ENCODE assay signal across 23 mouse cellular contexts in the genomic region with DNA sequence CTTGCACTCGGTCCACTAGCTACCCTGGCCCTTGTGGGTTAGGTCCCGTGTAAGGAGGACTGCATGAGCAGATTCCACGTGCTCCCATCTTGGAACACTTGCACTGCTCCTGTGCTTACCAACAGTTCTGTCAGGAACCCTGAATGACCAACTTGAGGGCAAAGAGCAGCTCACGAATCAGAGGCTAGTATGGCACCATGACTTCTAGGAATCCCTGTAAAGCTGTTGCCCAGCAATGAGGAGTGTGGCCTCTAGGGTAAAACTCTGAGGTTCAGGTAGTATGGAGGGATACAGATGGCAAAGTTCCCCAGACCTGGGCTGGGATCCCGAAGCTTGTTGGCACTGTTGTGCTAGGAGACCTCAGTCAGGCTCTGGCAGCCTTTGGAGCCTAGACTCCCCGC. TPM values are rescaled to one million over a fixed set of nuclear protein-coding genes. Genes with fewer than 3 reads are reported as not detected.
DNase-seq lines count a peak whose midpoint lies in the region; ATAC-seq and TF ChIP-seq lines count a peak whose summit lies in the region.
"Had no signal": no experiment of that assay in that cellular context is flagged by ENCODE, and none has a peak within 500 bp of the region (broad histone marks: within the 10 kb centered on the region; RNA-seq: fewer than 3 reads in every experiment).

No protein-coding gene starts in this region.

- no peak for TF ChIP-seq CTCF in kidney, adult 2 months (conservative IDR thresholded peaks at IDR 0.05; ENCODE audit: insufficient read depth, insufficient read length, low read depth, low read length)

- no peak overlapping the region for H3K9ac ChIP-seq in kidney, embryonic 14.5 days (ENCODE audit: low read depth, low read length)
- H3K9ac ChIP-seq: liver, embryonic 12.5 days; liver, postnatal 0 days had no signal

- H3K27me3 ChIP-seq in kidney, adult 2 months (replicated peaks; ENCODE audit: control insufficient read depth, insufficient read depth, low read length), result no peaks in the 10 kb centered on the region
- H3K27me3 ChIP-seq in kidney, embryonic 14.5 days (ENCODE audit: control insufficient read depth, insufficient read depth, low read length), result no peaks in the 10 kb centered on the region

- ATAC-seq in kidney, embryonic 14.5 days (ENCODE audit: low FRiP score, low TSS enrichment), result no peak
- ATAC-seq: forebrain, embryonic 16.5 days; hindbrain, embryonic 16.5 days; liver, embryonic 12.5 days; liver, postnatal 0 days; midbrain, embryonic 16.5 days had no signal

- H3K27ac ChIP-seq in kidney, adult 2 months (ENCODE audit: insufficient read depth, low read depth, low read length), result no peak overlapping the region; the same call in 1 of the 2 replicates
- H3K27ac ChIP-seq in kidney, embryonic 14.5 days (ENCODE audit: low read depth, low read length), result no peak overlapping the region
- H3K27ac ChIP-seq: liver, embryonic 12.5 days had no signal

- peak; percentile 32 for DNase-seq in adrenal gland, postnatal 14 days
- DNase-seq in adrenal gland, adult 18-20 months (ENCODE audit: low spot score in 2 of 2), result no peak
- DNase-seq in cerebellum, postnatal 36 days, result peak; percentile 45 to 47
- no peak for DNase-seq in cerebellum, adult 8-10 months
- peak; percentile 87 for DNase-seq in kidney, adult 2 months
- peak; percentile 43 for DNase-seq in brain, adult 2 months (ENCODE audit: low read depth, low spot score)
- DNase-seq: adrenal gland, postnatal 25 days; layer of hippocampus, postnatal 36 days; left cerebral cortex, postnatal 4 days; liver, postnatal 0 days; lung, postnatal 36 days; right cerebral cortex, postnatal 25 days; spleen, adult 18-20 months; thymus, adult 2 months; thymus, postnatal 4 days had no signal

- H3K4me1 ChIP-seq in kidney, adult 2 months (ENCODE audit: control insufficient read depth, insufficient read depth, low read length), result peaks cover 23% of the 10 kb centered on the region
- 0 out of 2 replicates have a peak, but pooled peaks cover 4% of the 10 kb centered on the region for H3K4me1 ChIP-seq in kidney, embryonic 14.5 days (ENCODE audit: control insufficient read depth, insufficient read depth, low read length)
- H3K4me1 ChIP-seq: liver, embryonic 12.5 days had no signal

- no peak overlapping the region for H3K4me2 ChIP-seq in kidney, embryonic 14.5 days (replicated peaks; ENCODE audit: low read depth, low read length)
- H3K4me2 ChIP-seq: liver, embryonic 12.5 days; midbrain, embryonic 11.5 days had no signal

- H3K9me3 ChIP-seq in kidney, embryonic 14.5 days (ENCODE audit: control insufficient read depth, low read length), result no peaks in the 10 kb centered on the region
- H3K9me3 ChIP-seq: G1E; liver, embryonic 12.5 days had no signal

- no peaks in the 10 kb centered on the region; the same call in 1 of the 2 replicates for H3K36me3 ChIP-seq in kidney, adult 2 months (ENCODE audit: control insufficient read depth, insufficient read depth, low read length)
- H3K36me3 ChIP-seq in kidney, embryonic 14.5 days (ENCODE audit: control insufficient read depth, insufficient read depth, low read length), result peaks cover 24% of the 10 kb centered on the region

- no peak for TF ChIP-seq POLR2A in kidney, adult 2 months (IDR thresholded peaks at IDR 0.05; ENCODE audit: low read depth, low read length)

- 44% methylated on average over 6 of the region's 6 CpGs for WGBS in kidney, adult 2 months
- 84% methylated on average over 6 of the region's 6 CpGs for WGBS in kidney, embryonic 14.5 days

- H3K4me3 ChIP-seq in kidney, adult 2 months (ENCODE audit: insufficient read depth, low read depth, low read length), result no peak overlapping the region
- H3K4me3 ChIP-seq in kidney, embryonic 14.5 days (ENCODE audit: low read length), result no peak overlapping the region
- H3K4me3 ChIP-seq: erythroblast, embryonic 14.5 days; liver, embryonic 12.5 days had no signal

RNA-seq across cellular contexts. Expression of a gene that starts 10.9 kb away (rescaled TPM):
- total RNA-seq in adrenal gland, postnatal 14 days (2021), result 17.9 and 18.4 TPM in 2 replicates
- total RNA-seq in adrenal gland, adult 18-20 months (2021), result 10 to 100 TPM; 21.6 to 22.9 TPM
- polyA plus RNA-seq in kidney, adult 2 months (2012; rRNA removed), result 39.3 and 46.2 TPM in 2 replicates
- polyA plus RNA-seq in kidney, embryonic 14.5 days (2014; fragmentation: Nextera tagmentation; extraction: Ambion mirVana), result 15.7 and 25.0 TPM in 2 replicates

RNA-seq across cellular contexts. Expression of a gene that starts 24.6 kb away (rescaled TPM):
- 48.9 and 49.8 TPM in 2 replicates for total RNA-seq in adrenal gland, postnatal 14 days (2021)
- 10 to 100 TPM; 47.8 to 55.9 TPM for total RNA-seq in adrenal gland, adult 18-20 months (2021)
- polyA plus RNA-seq in kidney, adult 2 months (2012; rRNA removed), result 78.2 and 81.1 TPM in 2 replicates
- polyA plus RNA-seq in kidney, embryonic 14.5 days (2014; fragmentation: Nextera tagmentation; extraction: Ambion mirVana), result 72.8 and 72.9 TPM in 2 replicates

RNA-seq across cellular contexts. Expression of a gene that starts 28.2 kb away (rescaled TPM):
- total RNA-seq in adrenal gland, postnatal 14 days (2021), result 70.0 and 74.3 TPM in 2 replicates
- total RNA-seq in adrenal gland, adult 18-20 months (2021), result 100 to 1,000 TPM in 1 of 2 experiments, 10 to 100 TPM in 1; 71.7 to 116 TPM
- polyA plus RNA-seq in kidney, adult 2 months (2012; rRNA removed), result 33.0 and 44.8 TPM in 2 replicates
- 69.0 and 106 TPM in 2 replicates for polyA plus RNA-seq in kidney, embryonic 14.5 days (2014; fragmentation: Nextera tagmentation; extraction: Ambion mirVana)

Comparison
In these comparisons a context has a peak if more than half of its experiments do, and no peak if none do; other contexts are left out.
1. DNase-seq: peak in adrenal gland, postnatal 14 days (single experiment), cerebellum, postnatal 36 days (2 of 2), kidney, adult 2 months (single experiment) and brain, adult 2 months (single experiment); none in adrenal gland, adult 18-20 months (0 of 2) and cerebellum, adult 8-10 months (single experiment).